Mouse (Mus musculus): ENCODE measurements around the gene Nab1. TPM values are rescaled to one million over a fixed set of nuclear protein-coding genes. Genes with fewer than 3 reads are reported as not detected.

Gene Nab1
- polyA plus RNA-seq, 1 experiment from 2014 or later, result 19.7 TPM

GRCm38 (mm10) chr1:52511788-52512425, 11.4 kb upstream of the Nab1 start:
- no peak overlapping the region for H3K9ac ChIP-seq
- no peak for ATAC-seq (ENCODE audit: extremely low read depth, insufficient number of reproducible peaks, low FRiP score, low TSS enrichment)
- no peak overlapping the region for H3K4me2 ChIP-seq
- 68% methylated on average over 1 of the region's 1 CpGs for WGBS
- no peaks in the 10 kb centered on the region for H3K36me3 ChIP-seq
- no peak overlapping the region for H3K4me3 ChIP-seq
- H3K9me3 ChIP-seq, result no peaks in the 10 kb centered on the region
- H3K4me1 ChIP-seq, result peaks cover 17% of the 10 kb centered on the region
- no peaks in the 10 kb centered on the region for H3K27me3 ChIP-seq (replicated peaks)
- no peak overlapping the region for H3K27ac ChIP-seq (replicated peaks)

DNA sequence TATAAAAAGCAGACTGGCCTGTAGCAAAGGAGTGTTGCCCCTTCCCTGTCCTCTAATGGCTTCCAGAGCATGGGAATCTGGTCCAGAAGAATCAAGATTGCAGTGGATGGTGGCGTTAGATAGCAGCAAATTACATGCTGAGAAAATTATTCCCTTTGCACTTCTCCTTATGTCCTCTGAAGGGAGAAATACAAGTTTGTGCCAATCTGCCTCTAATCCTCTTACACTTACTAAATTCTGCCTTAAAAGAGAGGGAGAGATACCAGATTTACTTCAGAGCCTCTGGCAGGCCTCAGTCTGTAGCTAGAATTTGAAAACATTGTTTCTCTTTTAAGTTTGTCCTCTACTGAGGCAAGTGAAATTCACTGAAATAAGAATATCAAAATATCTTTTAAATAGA, 5.7 kb upstream of the Nab1 start:
- ATAC-seq (ENCODE audit: extremely low read depth, insufficient number of reproducible peaks, low FRiP score, low TSS enrichment), result no peak
- Histone ChIP-seq H3K36me3 (no peaks in the 10 kb centered on the region), H3K4me3 (no peak overlapping the region), H3K9me3 (no peaks in the 10 kb centered on the region), H3K4me2 (no peak overlapping the region), H3K9ac (no peak overlapping the region), H3K4me1 (peaks cover 9% of the 10 kb centered on the region; the same call in 1 of the 2 replicates), H3K27ac (replicated peaks) (no peak overlapping the region), H3K27me3 (replicated peaks) (no peaks in the 10 kb centered on the region)
- WGBS, result 56% methylated on average over 1 of the region's 1 CpGs

DNA sequence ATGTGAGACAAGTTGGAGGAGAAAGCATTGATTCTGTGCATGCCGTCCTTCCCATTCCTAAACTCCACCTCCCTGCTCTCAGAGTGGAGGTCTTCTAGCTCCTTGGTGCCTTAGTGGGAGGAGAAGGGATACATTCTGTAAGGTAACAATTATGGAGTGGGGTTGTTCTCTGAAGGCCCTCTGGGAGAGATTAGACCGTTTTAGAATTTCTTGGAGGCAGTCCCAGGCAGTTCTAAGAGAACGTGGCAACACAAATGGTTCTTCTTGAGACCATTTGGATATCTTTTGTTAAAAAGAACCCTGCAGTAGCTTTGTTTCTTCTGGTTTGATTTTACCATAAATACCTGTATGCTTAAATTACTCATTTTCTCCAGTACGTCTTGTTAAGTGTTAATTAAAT, 1.8 kb upstream of the Nab1 start:
- Histone ChIP-seq H3K27me3 (replicated peaks) (no peaks in the 10 kb centered on the region), H3K9ac (no peak overlapping the region), H3K27ac (replicated peaks) (no peak overlapping the region), H3K4me3 (no peak overlapping the region), H3K9me3 (no peaks in the 10 kb centered on the region), H3K4me2 (no peak overlapping the region), H3K36me3 (no peaks in the 10 kb centered on the region), H3K4me1 (peaks cover 18% of the 10 kb centered on the region)
- no peak for ATAC-seq (ENCODE audit: extremely low read depth, insufficient number of reproducible peaks, low FRiP score, low TSS enrichment)
- WGBS, result 59% methylated on average over 4 of the region's 4 CpGs

- peak overlapping the region; percentile 7; the same call in 1 of the 2 replicates for H3K27ac ChIP-seq (replicated peaks)
- H3K27me3 ChIP-seq (replicated peaks), result no peaks in the 10 kb centered on the region
- ATAC-seq (ENCODE audit: extremely low read depth, insufficient number of reproducible peaks, low FRiP score, low TSS enrichment), result no peak
- H3K4me3 ChIP-seq, result no peak overlapping the region
- H3K36me3 ChIP-seq, result no peaks in the 10 kb centered on the region
- no peak overlapping the region for H3K4me2 ChIP-seq
- 59% methylated on average over 10 of the region's 10 CpGs for WGBS
- peaks cover 23% of the 10 kb centered on the region for H3K4me1 ChIP-seq
- H3K9ac ChIP-seq, result no peak overlapping the region
- H3K9me3 ChIP-seq, result no peaks in the 10 kb centered on the region
These were observed 1.2 kb upstream of the Nab1 start for GRCm38 (mm10) chr1:52501688-52502133.

DNA sequence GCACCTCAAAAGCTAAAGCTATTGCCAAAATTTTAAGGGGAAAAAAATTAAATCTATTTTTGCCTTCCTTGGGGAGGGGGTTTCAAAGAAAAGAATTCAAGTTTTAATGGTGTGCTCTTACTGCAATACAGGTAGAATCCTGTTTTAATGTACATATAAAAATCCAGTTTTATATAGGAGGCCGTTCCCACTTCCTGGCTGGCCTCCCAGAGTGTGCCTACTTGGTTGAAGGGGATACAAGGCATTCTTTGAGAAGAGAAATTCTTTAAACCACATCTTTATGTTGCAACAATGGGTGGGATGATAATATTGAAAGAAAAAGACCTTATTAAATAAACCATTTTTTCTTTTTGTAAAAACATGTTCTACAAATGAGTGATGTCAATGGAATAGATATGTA, 611 bp upstream of the Nab1 start:
- Histone ChIP-seq H3K27ac (replicated peaks) (peak overlapping the region; percentile 96), H3K9ac (peak overlapping the region; percentile 95; the same call in 1 of the 2 replicates)
- 66% methylated on average over 1 of the region's 1 CpGs for WGBS

GRCm38 (mm10) chr1:52499601-52500313, 722 bp downstream of the Nab1 start:
- under 1% methylated on average over 56 of the region's 68 CpGs for WGBS
- ATAC-seq (ENCODE audit: extremely low read depth, insufficient number of reproducible peaks, low FRiP score, low TSS enrichment), result no peak; the same call in 1 of the 2 replicates
- no peaks in the 10 kb centered on the region for H3K9me3 ChIP-seq

More for the DNA sequence above, 611 bp upstream of the Nab1 start:
- H3K36me3 ChIP-seq, result no peaks in the 10 kb centered on the region
- H3K9me3 ChIP-seq, result no peaks in the 10 kb centered on the region
- H3K27me3 ChIP-seq (replicated peaks), result no peaks in the 10 kb centered on the region
- no peak for ATAC-seq (ENCODE audit: extremely low read depth, insufficient number of reproducible peaks, low FRiP score, low TSS enrichment)
- peak overlapping the region; percentile 92 for H3K4me3 ChIP-seq
- peak overlapping the region; percentile 80 for H3K4me2 ChIP-seq
- peaks cover 30% of the 10 kb centered on the region for H3K4me1 ChIP-seq

GRCm38 (mm10) chr1:52498786-52499450, 1.6 kb downstream of the Nab1 start:
- peak overlapping the region; percentile 96; the same call in 1 of the 2 replicates for H3K27ac ChIP-seq (replicated peaks)
- WGBS, result 9% methylated on average over 6 of the region's 6 CpGs

More at GRCm38 (mm10) chr1:52499601-52500313, 722 bp downstream of the Nab1 start:
- Histone ChIP-seq H3K4me1 (peaks cover 42% of the 10 kb centered on the region), H3K9ac (peak overlapping the region; percentile 95), H3K4me3 (peak overlapping the region; percentile 92), H3K27me3 (replicated peaks) (no peaks in the 10 kb centered on the region), H3K36me3 (no peaks in the 10 kb centered on the region), H3K27ac (replicated peaks) (peak overlapping the region; percentile 96), H3K4me2 (peak overlapping the region; percentile 80)

GRCm38 (mm10) chr1:52489538-52490181, 10.8 kb downstream of the Nab1 start:
- Histone ChIP-seq H3K36me3 (peaks cover 46% of the 10 kb centered on the region), H3K27ac (replicated peaks) (no peak overlapping the region), H3K9ac (no peak overlapping the region), H3K4me3 (no peak overlapping the region), H3K4me1 (peaks cover 34% of the 10 kb centered on the region), H3K9me3 (no peaks in the 10 kb centered on the region), H3K27me3 (replicated peaks) (no peaks in the 10 kb centered on the region), H3K4me2 (no peak overlapping the region)
- ATAC-seq (ENCODE audit: extremely low read depth, insufficient number of reproducible peaks, low FRiP score, low TSS enrichment), result no peak
- WGBS, result 66% methylated on average over 7 of the region's 7 CpGs

More at GRCm38 (mm10) chr1:52498786-52499450, 1.6 kb downstream of the Nab1 start:
- no peaks in the 10 kb centered on the region for H3K9me3 ChIP-seq
- H3K27me3 ChIP-seq (replicated peaks), result no peaks in the 10 kb centered on the region
- peak overlapping the region; percentile 95 for H3K9ac ChIP-seq
- no peak for ATAC-seq (ENCODE audit: extremely low read depth, insufficient number of reproducible peaks, low FRiP score, low TSS enrichment)
- peak overlapping the region; percentile 80 for H3K4me2 ChIP-seq
- no peaks in the 10 kb centered on the region for H3K36me3 ChIP-seq
- H3K4me3 ChIP-seq, result peak overlapping the region; percentile 92
- peaks cover 45% of the 10 kb centered on the region for H3K4me1 ChIP-seq

GRCm38 (mm10) chr1:52484980-52485379, 15.5 kb downstream of the Nab1 start:
- ATAC-seq (ENCODE audit: extremely low read depth, insufficient number of reproducible peaks, low FRiP score, low TSS enrichment), result no peak
- Histone ChIP-seq H3K9ac (no peak overlapping the region), H3K4me2 (no peak overlapping the region), H3K27me3 (replicated peaks) (no peaks in the 10 kb centered on the region), H3K4me3 (no peak overlapping the region), H3K9me3 (no peaks in the 10 kb centered on the region), H3K27ac (replicated peaks) (no peak overlapping the region), H3K4me1 (no peaks in the 10 kb centered on the region), H3K36me3 (peaks cover 53% of the 10 kb centered on the region)
- 79% methylated on average over 4 of the region's 4 CpGs for WGBS

GRCm38 (mm10) chr1:52474291-52474690, 26.2 kb downstream of the Nab1 start:
- peaks cover 11% of the 10 kb centered on the region for H3K9me3 ChIP-seq
- ATAC-seq (ENCODE audit: extremely low read depth, insufficient number of reproducible peaks, low FRiP score, low TSS enrichment), result no peak
- no peak overlapping the region for H3K4me3 ChIP-seq
- no peak overlapping the region for H3K4me2 ChIP-seq
- H3K4me1 ChIP-seq, result no peaks in the 10 kb centered on the region
- H3K27ac ChIP-seq (replicated peaks), result no peak overlapping the region
- no peaks in the 10 kb centered on the region for H3K27me3 ChIP-seq (replicated peaks)
- H3K36me3 ChIP-seq, result peaks cover 83% of the 10 kb centered on the region
- WGBS, result 67% methylated on average over 1 of the region's 1 CpGs
- H3K9ac ChIP-seq, result no peak overlapping the region
